Mouse (Mus musculus) stomach, embryonic 15.5 days (tissue): ENCODE measurements around the gene Ank3. TPM values are rescaled to one million over a fixed set of nuclear protein-coding genes. Genes with fewer than 3 reads are reported as not detected.

ENCODE experiments used
- ATAC-seq: fragments of 200-750 bp; cut with Nextera tagmentation; 2 replicates; pipeline ENCODE4 v1.8.0; 2017; ENCODE audit warnings: low read depth, moderate number of reproducible peaks, moderate TSS enrichment; ENCODE audit not compliant: insufficient read depth, low FRiP score
- H3K27ac ChIP-seq: fragments of 300-500 bp; sonication (generic); 2 replicates; pipeline ENCODE4 v1.5.1; 2015; ENCODE audit warnings: mild to moderate bottlenecking, inconsistent platforms
- H3K27me3 ChIP-seq: fragments of 300-500 bp; sonication (generic); replicated peaks from 2 replicates; pipeline ENCODE4 v1.6.1; 2015; ENCODE audit warnings: inconsistent platforms
- H3K36me3 ChIP-seq: fragments of 300-500 bp; sonication (generic); 2 replicates; pipeline ENCODE4 v1.6.1; 2015; ENCODE audit warnings: inconsistent platforms
- H3K4me1 ChIP-seq: fragments of 300-500 bp; sonication (generic); 2 replicates; pipeline ENCODE4 v1.6.1; 2015; ENCODE audit warnings: inconsistent platforms
- H3K4me2 ChIP-seq: fragments of 300-500 bp; sonication (generic); 2 replicates; pipeline ENCODE4 v1.6.1; 2015; ENCODE audit warnings: mild to moderate bottlenecking, inconsistent platforms
- H3K4me3 ChIP-seq: fragments of 300-500 bp; sonication (generic); replicated peaks from 2 replicates; pipeline ENCODE4 v1.5.1; 2015; ENCODE audit warnings: inconsistent platforms
- H3K9ac ChIP-seq: fragments of 300-500 bp; sonication (generic); 2 replicates; pipeline ENCODE4 v1.6.1; 2015; ENCODE audit warnings: inconsistent platforms
- H3K9me3 ChIP-seq: fragments of 300-500 bp; sonication (generic); 2 replicates; pipeline ENCODE4 v1.6.1; 2016; ENCODE audit warnings: inconsistent platforms
- WGBS: fragments of 180-500 bp; shearing (Covaris S2); methylation state at CpG from one replicate; pipeline ENCODE4 v1.1.7; 2015; 5-methylcytosine and 5-hydroxymethylcytosine counted together
- polyA plus RNA-seq: library from polyadenylated mRNA; unstranded; fragments of >200 nt; fragmentation: Nextera tagmentation; extraction: Ambion mirVana; gene quantifications from 2 replicates; pipeline ENCODE4 v1.2.1, GENCODE M21; 2015

The Ank3 gene
- polyA plus RNA-seq, 1 experiment from 2014 or later, result 33.0 TPM

DNA sequence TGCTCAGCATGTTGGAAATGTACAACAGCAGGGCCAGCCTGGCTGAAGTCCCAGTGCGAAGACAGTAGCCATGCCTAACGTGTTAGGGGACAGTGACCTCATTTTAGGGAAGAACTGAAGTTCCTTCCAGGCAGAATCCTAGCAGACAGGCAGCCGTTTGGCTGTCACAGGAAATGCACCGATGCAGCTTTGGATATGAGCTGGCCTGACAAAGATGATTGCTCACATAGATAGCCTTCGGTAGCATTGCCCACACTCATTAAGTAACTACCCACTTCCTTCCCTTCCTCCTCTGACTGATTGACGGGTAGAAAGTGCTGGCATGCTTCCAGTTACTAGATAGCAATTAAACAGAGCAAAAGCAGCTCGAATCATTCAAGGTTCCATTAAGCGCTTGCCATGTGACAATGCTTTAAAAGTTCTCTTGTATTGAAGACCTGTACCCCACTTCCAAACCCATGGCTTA lies 397.9 kb downstream of the Ank3 start:
- Histone ChIP-seq H3K9me3 (no peaks in the 10 kb centered on the region), H3K27ac (no peak overlapping the region), H3K4me2 (no peak overlapping the region), H3K27me3 (no peaks in the 10 kb centered on the region), H3K36me3 (no peaks in the 10 kb centered on the region), H3K9ac (no peak overlapping the region), H3K4me3 (no peak overlapping the region), H3K4me1 (no peaks in the 10 kb centered on the region)
- WGBS, result 55% methylated on average over 8 of the region's 8 CpGs
- no peak for ATAC-seq

GRCm38 (mm10) chr10:69803135-69803756 lies 404.7 kb downstream of the Ank3 start:
- Histone ChIP-seq H3K9ac (no peak overlapping the region), H3K4me2 (no peak overlapping the region), H3K4me3 (no peak overlapping the region), H3K9me3 (no peaks in the 10 kb centered on the region), H3K27me3 (no peaks in the 10 kb centered on the region), H3K36me3 (no peaks in the 10 kb centered on the region), H3K27ac (no peak overlapping the region), H3K4me1 (no peaks in the 10 kb centered on the region)
- no peak for ATAC-seq
- 81% methylated on average over 14 of the region's 14 CpGs for WGBS

DNA sequence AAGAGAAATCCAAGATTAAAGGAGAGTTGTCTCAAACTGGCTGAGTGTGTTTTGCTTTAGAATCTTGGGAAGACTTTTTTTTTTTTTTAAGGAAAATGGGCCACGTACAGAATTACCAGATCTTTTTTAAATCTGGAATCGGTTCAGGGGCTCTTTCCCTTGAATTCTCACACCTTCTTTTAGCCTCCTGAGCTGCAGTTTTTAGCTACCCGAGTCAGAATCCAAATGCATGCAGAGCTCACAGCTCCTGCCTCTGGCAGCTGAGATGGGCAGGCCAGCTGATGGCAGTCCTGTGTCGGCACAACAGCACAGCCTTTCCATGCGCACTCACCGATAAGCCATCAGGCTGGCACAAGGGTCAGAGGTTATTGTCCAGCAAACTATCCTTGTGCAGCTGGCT lies 406.0 kb downstream of the Ank3 start:
- no peak for ATAC-seq
- no peak overlapping the region for H3K9ac ChIP-seq
- 62% methylated on average over 6 of the region's 6 CpGs for WGBS

DNA sequence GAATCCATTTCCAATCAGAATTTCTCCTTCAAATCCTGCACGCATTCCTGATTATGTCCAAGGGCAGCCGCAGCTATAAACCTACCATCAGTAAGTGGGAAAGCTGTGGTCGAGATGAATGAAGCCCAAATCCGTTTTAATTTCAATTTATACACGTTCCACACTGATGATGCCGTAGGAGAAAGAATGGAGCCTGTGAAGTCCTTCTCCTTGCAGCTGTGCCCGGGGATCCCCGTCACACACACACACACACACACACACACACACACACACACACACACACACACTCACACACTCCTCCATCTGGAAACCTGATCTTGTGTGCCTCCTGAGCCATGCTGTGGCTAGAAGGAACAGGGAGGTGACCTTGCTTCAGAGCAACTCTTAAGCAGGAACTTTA lies 412.2 kb downstream of the Ank3 start:
- no peaks in the 10 kb centered on the region for H3K36me3 ChIP-seq
- 84% methylated on average over 8 of the region's 8 CpGs for WGBS
- no peak for ATAC-seq
- H3K9ac ChIP-seq, result no peak overlapping the region
- no peak overlapping the region for H3K4me3 ChIP-seq
- no peak overlapping the region for H3K27ac ChIP-seq
- no peaks in the 10 kb centered on the region for H3K27me3 ChIP-seq
- H3K4me1 ChIP-seq, result no peaks in the 10 kb centered on the region
- no peaks in the 10 kb centered on the region for H3K9me3 ChIP-seq
- no peak overlapping the region for H3K4me2 ChIP-seq

More for the DNA sequence above, 406.0 kb downstream of the Ank3 start:
- Histone ChIP-seq H3K27me3 (no peaks in the 10 kb centered on the region), H3K36me3 (no peaks in the 10 kb centered on the region), H3K4me2 (no peak overlapping the region), H3K4me3 (no peak overlapping the region), H3K27ac (no peak overlapping the region), H3K4me1 (no peaks in the 10 kb centered on the region), H3K9me3 (no peaks in the 10 kb centered on the region)

DNA sequence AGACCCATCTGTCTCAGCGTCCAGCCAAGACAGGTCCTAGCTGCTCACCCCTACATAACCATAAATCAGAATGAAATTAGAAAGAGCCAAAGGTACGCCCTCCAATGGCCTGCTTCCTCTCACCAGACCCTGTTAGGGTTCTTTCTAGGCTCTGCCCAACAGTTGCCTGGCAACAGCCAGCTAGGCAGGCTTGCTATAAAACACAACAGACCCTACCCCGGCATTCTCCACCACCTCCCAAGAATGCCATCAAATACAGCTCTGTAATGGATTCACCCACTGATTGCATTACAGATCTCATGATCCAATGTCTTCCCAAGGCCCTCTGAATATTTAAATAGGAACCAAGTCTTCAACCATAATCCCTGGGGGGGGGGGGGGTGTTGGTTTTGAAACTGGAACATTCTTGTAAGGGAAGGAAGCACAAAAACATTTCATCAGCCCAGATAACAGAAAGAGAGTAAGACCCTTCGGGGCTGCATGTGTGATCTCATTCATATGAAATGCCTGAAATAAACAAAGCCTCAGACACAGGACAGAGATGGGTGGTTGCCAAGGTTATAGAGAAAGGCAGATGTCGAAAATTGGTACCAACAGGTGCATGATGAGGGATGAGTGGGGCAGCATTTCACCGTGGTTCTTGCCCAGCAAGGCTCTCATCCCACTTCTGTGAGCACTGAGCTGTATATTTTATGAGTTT lies 415.4 kb downstream of the Ank3 start:
- Histone ChIP-seq H3K36me3 (no peaks in the 10 kb centered on the region), H3K27me3 (no peaks in the 10 kb centered on the region), H3K9ac (no peak overlapping the region), H3K27ac (no peak overlapping the region), H3K9me3 (no peaks in the 10 kb centered on the region), H3K4me2 (no peak overlapping the region), H3K4me3 (no peak overlapping the region), H3K4me1 (no peaks in the 10 kb centered on the region)
- WGBS, result 60% methylated on average over 6 of the region's 6 CpGs
- ATAC-seq, result no peak

DNA sequence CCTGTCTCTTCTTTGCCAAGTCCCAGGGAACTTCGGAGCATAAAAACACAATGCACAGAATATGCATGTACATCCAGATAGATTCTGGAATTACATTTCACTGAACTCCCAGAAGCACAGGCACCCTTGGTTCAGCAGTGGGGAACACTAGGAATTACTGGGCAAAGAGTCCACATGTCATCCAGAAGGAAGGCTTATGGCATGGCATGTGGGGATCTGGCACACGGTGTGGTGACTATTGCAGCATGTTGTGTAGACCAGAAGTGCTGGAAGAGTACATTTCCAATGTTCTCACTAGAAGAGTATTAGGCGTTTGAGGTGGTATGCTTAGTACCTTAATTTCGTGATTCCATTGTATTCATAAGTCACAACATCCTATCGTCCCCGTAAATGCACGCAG lies 422.7 kb downstream of the Ank3 start:
- WGBS, result 90% methylated on average over 7 of the region's 7 CpGs

GRCm38 (mm10) chr10:69828770-69829169 lies 430.2 kb downstream of the Ank3 start:
- Histone ChIP-seq H3K4me2 (no peak overlapping the region), H3K4me1 (no peaks in the 10 kb centered on the region), H3K9ac (no peak overlapping the region), H3K36me3 (no peaks in the 10 kb centered on the region), H3K9me3 (no peaks in the 10 kb centered on the region), H3K27me3 (no peaks in the 10 kb centered on the region), H3K27ac (no peak overlapping the region), H3K4me3 (no peak overlapping the region)
- no peak for ATAC-seq
- WGBS, result 63% methylated on average over 2 of the region's 2 CpGs

More for the DNA sequence above, 422.7 kb downstream of the Ank3 start:
- Histone ChIP-seq H3K4me3 (no peak overlapping the region), H3K4me1 (no peaks in the 10 kb centered on the region), H3K9ac (no peak overlapping the region), H3K27me3 (no peaks in the 10 kb centered on the region), H3K27ac (no peak overlapping the region), H3K36me3 (no peaks in the 10 kb centered on the region), H3K4me2 (no peak overlapping the region), H3K9me3 (no peaks in the 10 kb centered on the region)
- no peak for ATAC-seq

- Histone ChIP-seq H3K27me3 (no peaks in the 10 kb centered on the region), H3K9me3 (no peaks in the 10 kb centered on the region), H3K4me3 (no peak overlapping the region), H3K27ac (no peak overlapping the region), H3K4me2 (no peak overlapping the region), H3K4me1 (no peaks in the 10 kb centered on the region), H3K36me3 (no peaks in the 10 kb centered on the region), H3K9ac (no peak overlapping the region)
- no peak for ATAC-seq
- WGBS, result 78% methylated on average over 3 of the region's 3 CpGs
These were observed 430.7 kb downstream of the Ank3 start for GRCm38 (mm10) chr10:69829236-69829635.

- no peak overlapping the region for H3K27ac ChIP-seq
- no peaks in the 10 kb centered on the region for H3K9me3 ChIP-seq
- no peak overlapping the region for H3K9ac ChIP-seq
- no peak overlapping the region for H3K4me3 ChIP-seq
- no peak overlapping the region for H3K4me2 ChIP-seq
- H3K27me3 ChIP-seq, result no peaks in the 10 kb centered on the region
- 85% methylated on average over 7 of the region's 7 CpGs for WGBS
- no peaks in the 10 kb centered on the region for H3K36me3 ChIP-seq
- H3K4me1 ChIP-seq, result no peaks in the 10 kb centered on the region
- no peak for ATAC-seq
These were observed 433.0 kb downstream of the Ank3 start for GRCm38 (mm10) chr10:69831568-69831967.

GRCm38 (mm10) chr10:69832241-69832640 lies 433.7 kb downstream of the Ank3 start:
- Histone ChIP-seq H3K36me3 (no peaks in the 10 kb centered on the region), H3K9me3 (no peaks in the 10 kb centered on the region), H3K4me1 (no peaks in the 10 kb centered on the region), H3K27me3 (no peaks in the 10 kb centered on the region), H3K4me3 (no peak overlapping the region), H3K27ac (no peak overlapping the region), H3K4me2 (no peak overlapping the region), H3K9ac (no peak overlapping the region)
- no peak for ATAC-seq
- WGBS, result 77% methylated on average over 4 of the region's 4 CpGs

GRCm38 (mm10) chr10:69832822-69833221 lies 434.2 kb downstream of the Ank3 start:
- WGBS, result 95% methylated on average over 7 of the region's 7 CpGs
- ATAC-seq, result no peak
- Histone ChIP-seq H3K9ac (no peak overlapping the region), H3K27me3 (no peaks in the 10 kb centered on the region), H3K27ac (no peak overlapping the region), H3K4me1 (no peaks in the 10 kb centered on the region), H3K9me3 (no peaks in the 10 kb centered on the region), H3K36me3 (no peaks in the 10 kb centered on the region), H3K4me2 (no peak overlapping the region), H3K4me3 (no peak overlapping the region)

DNA sequence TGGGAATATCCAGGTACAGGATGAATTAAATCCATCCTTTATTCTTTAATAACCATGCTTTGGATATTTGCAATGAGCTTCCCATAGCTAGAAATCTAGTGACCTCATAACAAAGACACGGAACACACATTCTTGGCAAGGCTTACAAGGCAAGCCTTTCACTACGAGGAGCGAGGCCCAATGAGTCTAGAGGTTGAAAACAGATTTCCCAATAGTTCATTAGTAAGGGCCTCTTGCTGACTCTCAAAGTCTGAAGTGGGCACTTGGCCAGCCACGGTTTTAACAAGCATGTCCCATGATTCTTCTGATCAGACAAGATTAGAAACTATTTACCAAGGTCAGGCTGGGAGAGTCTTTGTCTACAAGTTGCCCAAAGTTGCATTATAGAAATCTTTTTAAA lies 436.1 kb downstream of the Ank3 start:
- 36% methylated on average over 4 of the region's 4 CpGs for WGBS
- no peak overlapping the region for H3K4me3 ChIP-seq
- no peaks in the 10 kb centered on the region for H3K4me1 ChIP-seq
- no peaks in the 10 kb centered on the region for H3K27me3 ChIP-seq
- H3K9me3 ChIP-seq, result no peaks in the 10 kb centered on the region
- no peaks in the 10 kb centered on the region for H3K36me3 ChIP-seq
- no peak overlapping the region for H3K4me2 ChIP-seq
- ATAC-seq, result no peak
- no peak overlapping the region for H3K27ac ChIP-seq
- no peak overlapping the region for H3K9ac ChIP-seq
